ENCODE assay signal across 12 mouse cellular contexts in the genomic region with DNA sequence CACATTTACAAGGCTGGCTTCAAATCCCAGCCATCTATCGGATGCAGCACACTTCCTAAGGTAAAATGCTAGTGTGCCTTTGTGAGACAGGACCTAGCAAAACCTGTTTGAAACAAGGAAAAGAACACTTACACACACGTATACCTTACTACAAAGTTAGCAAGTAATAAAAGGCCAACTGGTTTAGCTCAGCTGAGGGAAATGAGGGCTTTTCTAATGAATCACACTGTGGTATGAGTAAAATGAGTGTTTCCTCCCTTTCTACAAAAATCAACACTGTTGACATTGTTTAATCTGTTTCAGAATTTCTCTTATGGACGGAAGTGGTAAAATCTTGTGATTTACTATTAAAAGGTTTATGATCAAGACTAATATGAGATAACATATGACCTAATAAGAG.
DNase-seq lines count a peak whose midpoint lies in the region; ATAC-seq and TF ChIP-seq lines count a peak whose summit lies in the region.
"Had no signal": no experiment of that assay in that cellular context is flagged by ENCODE, and none has a peak within 500 bp of the region (broad histone marks: within the 10 kb centered on the region; RNA-seq: fewer than 3 reads in every experiment).

No protein-coding gene starts in this region.

- POLR2A ChIA-PET in Patski (lab: Charles Lee), result no interaction called here

- no peak for TF ChIP-seq POLR2A in myocyte (IDR thresholded peaks at IDR 0.05; ENCODE audit: insufficient read length, low read depth)

- no peak for TF ChIP-seq CTCF in Patski (IDR thresholded peaks at IDR 0.05)

- no peak overlapping the region for H3K9ac ChIP-seq in heart, embryonic 12.5 days
- H3K9ac ChIP-seq in limb, embryonic 12.5 days (replicated peaks), result no peak overlapping the region
- H3K9ac ChIP-seq: hindbrain, embryonic 12.5 days; liver, embryonic 14.5 days had no signal

- intact Hi-C loops in heart, postnatal 14 days (cut with DNase I), result loop anchor here (5.0 kb wide), 1 partner anchor 110 kb away; no protein-coding TSS in a partner anchor

- WGBS in heart, embryonic 12.5 days, result 62% methylated on average over 3 of the region's 3 CpGs
- WGBS in limb, embryonic 12.5 days, result 51% methylated on average over 3 of the region's 3 CpGs
- 70% methylated on average over 3 of the region's 3 CpGs for WGBS in limb, embryonic 10.5 days

- no peaks in the 10 kb centered on the region for H3K9me3 ChIP-seq in heart, embryonic 12.5 days (replicated peaks)
- H3K9me3 ChIP-seq in limb, embryonic 12.5 days, result no peaks in the 10 kb centered on the region
- no peaks in the 10 kb centered on the region for H3K9me3 ChIP-seq in limb, embryonic 10.5 days (replicated peaks)
- H3K9me3 ChIP-seq: hindbrain, embryonic 12.5 days had no signal

- no peaks in the 10 kb centered on the region for H3K27me3 ChIP-seq in heart, embryonic 12.5 days (replicated peaks)
- H3K27me3 ChIP-seq in limb, embryonic 12.5 days, result no peaks in the 10 kb centered on the region
- no peaks in the 10 kb centered on the region for H3K27me3 ChIP-seq in limb, embryonic 10.5 days (ENCODE audit: low read depth, poor library complexity, severe bottlenecking)
- H3K27me3 ChIP-seq in Patski, result no peaks in the 10 kb centered on the region
- H3K27me3 ChIP-seq in myocyte (ENCODE audit: control insufficient read depth, insufficient read depth, insufficient read length), result no peaks in the 10 kb centered on the region
- H3K27me3 ChIP-seq: hindbrain, embryonic 12.5 days had no signal

- no peaks in the 10 kb centered on the region for H3K36me3 ChIP-seq in heart, embryonic 12.5 days
- no peaks in the 10 kb centered on the region for H3K36me3 ChIP-seq in limb, embryonic 12.5 days
- no peaks in the 10 kb centered on the region for H3K36me3 ChIP-seq in limb, embryonic 10.5 days
- no peaks in the 10 kb centered on the region for H3K36me3 ChIP-seq in myocyte (ENCODE audit: control insufficient read depth, insufficient read depth)
- H3K36me3 ChIP-seq: hindbrain, embryonic 12.5 days had no signal

- no peak overlapping the region for H3K4me2 ChIP-seq in heart, embryonic 12.5 days
- no peak overlapping the region for H3K4me2 ChIP-seq in limb, embryonic 12.5 days
- peak overlapping the region; percentile 98 for H3K4me2 ChIP-seq in myocyte (ENCODE audit: low read depth)
- H3K4me2 ChIP-seq: hindbrain, embryonic 12.5 days had no signal

- H3ac ChIP-seq in myocyte (ENCODE audit: control insufficient read depth, insufficient read length), result no peak overlapping the region

- peaks cover 50% of the 10 kb centered on the region for H3K79me2 ChIP-seq in myocyte (ENCODE audit: control insufficient read depth, insufficient read depth)

- no peak for DNase-seq in heart, postnatal 14 days
- no peak for DNase-seq in limb, embryonic 10.5 days (ENCODE audit: low spot score)
- peak; percentile 19 for DNase-seq in Patski (ENCODE audit: low read depth, low spot score)
- DNase-seq in cerebellum, adult 9-10 months, result no peak
- no peak for DNase-seq in urinary bladder, adult 2 months (ENCODE audit: low spot score)
- DNase-seq: adrenal gland, adult 8-10 months; thymus, postnatal 14 days had no signal

- peak overlapping the region; percentile 85 for H3K27ac ChIP-seq in heart, embryonic 12.5 days (ENCODE audit: poor library complexity, severe bottlenecking)
- 0 out of 2 replicates have a peak overlapping the region, but pooled peaks have one; percentile 24 for H3K27ac ChIP-seq in limb, embryonic 12.5 days
- H3K27ac ChIP-seq in limb, embryonic 10.5 days, result no peak overlapping the region
- H3K27ac ChIP-seq: hindbrain, embryonic 12.5 days; liver, embryonic 14.5 days had no signal

- in situ Hi-C loops in Patski (cut with MboI; ENCODE audit: low pct_unique_long_range_greater_than_20kb), result loop anchor here (5.0 kb wide), 1 partner anchor 65 kb away; no protein-coding TSS in a partner anchor

- CTCF ChIA-PET in Patski (lab: Charles Lee), result interaction anchor here (1.0 to 3.3 kb wide), 10 partner anchors 11 to 73 kb away, joined by 3 to 14 read pairs (median 4); no protein-coding TSS in a partner anchor

- no peak for ATAC-seq in heart, embryonic 12.5 days (ENCODE audit: insufficient number of reproducible peaks, low FRiP score)
- no peak for ATAC-seq in limb, embryonic 12.5 days (ENCODE audit: insufficient number of reproducible peaks, insufficient read depth, low FRiP score, low TSS enrichment, low read depth)
- ATAC-seq in Patski, result peak; percentile 14

- peaks cover 45% of the 10 kb centered on the region for H3K4me1 ChIP-seq in heart, embryonic 12.5 days (replicated peaks)
- H3K4me1 ChIP-seq in limb, embryonic 12.5 days (replicated peaks), result peaks cover 52% of the 10 kb centered on the region
- peaks cover 39% of the 10 kb centered on the region for H3K4me1 ChIP-seq in limb, embryonic 10.5 days

- no peak overlapping the region for H3K4me3 ChIP-seq in heart, embryonic 12.5 days
- H3K4me3 ChIP-seq in limb, embryonic 12.5 days (replicated peaks), result no peak overlapping the region
- H3K4me3 ChIP-seq in limb, embryonic 10.5 days, result no peak overlapping the region
- peak overlapping the region; percentile 29 for H3K4me3 ChIP-seq in myocyte
- H3K4me3 ChIP-seq: hindbrain, embryonic 12.5 days had no signal

TF ChIP-seq in myocyte, 11 proteins besides CTCF, POLR2A, EP300 and RAD21:
- no peak for TF ChIP-seq MYOD1 (IDR thresholded peaks at IDR 0.05; ENCODE audit: control insufficient read depth in 1 of 3, insufficient read length in 2 of 3, low read depth in 2 of 3)
- no peak for TF ChIP-seq USF1 (IDR thresholded peaks at IDR 0.05; ENCODE audit: low read depth)
- TF ChIP-seq SRF (IDR thresholded peaks at IDR 0.05; ENCODE audit: control insufficient read depth, insufficient read length, low read depth), result no peak
- TF ChIP-seq TCF3 (IDR thresholded peaks at IDR 0.05; ENCODE audit: insufficient read length, low read depth), result no peak
- no peak for TF ChIP-seq E2F4 (IDR thresholded peaks at IDR 0.05; ENCODE audit: insufficient read depth)
- TF ChIP-seq REST (IDR thresholded peaks at IDR 0.05; ENCODE audit: insufficient read depth, insufficient read length), result no peak
